Mouse (Mus musculus) neural tube, embryonic 14.5 days (tissue): Measurements from ENCODE around the gene Gmnn. TPM values are rescaled to one million over a fixed set of nuclear protein-coding genes. Genes with fewer than 3 reads are reported as not detected.
A peak's percentile ranks its signal among the peaks of the same experiment; 100 is the strongest.
"Not testable (repeated sequence)": the region's sequence is repeated elsewhere in the genome, so short reads cannot be mapped to it uniquely, and the experiment has no call there.

Experiments
- ATAC-seq: fragments of 200-750 bp; cut with Nextera tagmentation; 2 replicates; pipeline ENCODE4 v1.8.0; 2017; ENCODE audit warnings: low read depth, mild to moderate bottlenecking, moderate TSS enrichment, moderate library complexity
- H3K27ac ChIP-seq: fragments of 300-500 bp; sonication (generic); 2 replicates; pipeline ENCODE4 v1.5.1; 2014; ENCODE audit warnings: low read depth, mild to moderate bottlenecking, control low read depth, low read length, moderate library complexity, mixed read lengths
- H3K27me3 ChIP-seq: fragments of 300-500 bp; sonication (generic); 2 replicates; pipeline ENCODE4 v1.6.1; 2014; ENCODE audit warnings: low read length; ENCODE audit not compliant: control insufficient read depth, insufficient read depth
- H3K36me3 ChIP-seq: fragments of 300-500 bp; sonication (generic); 2 replicates; pipeline ENCODE4 v1.6.1; 2014; ENCODE audit warnings: low read length, mixed read lengths; ENCODE audit not compliant: control insufficient read depth, insufficient read depth
- H3K4me1 ChIP-seq: fragments of 300-500 bp; sonication (generic); 2 replicates; pipeline ENCODE4 v1.6.1; 2014; ENCODE audit warnings: low read length; ENCODE audit not compliant: control insufficient read depth, insufficient read depth
- H3K4me2 ChIP-seq: fragments of 300-500 bp; sonication (generic); 2 replicates; pipeline ENCODE4 v1.6.1; 2014; ENCODE audit warnings: mild to moderate bottlenecking, low read depth, low read length, control low read depth
- H3K4me3 ChIP-seq: fragments of 300-500 bp; sonication (generic); 2 replicates; pipeline ENCODE4 v1.5.1; 2014; ENCODE audit warnings: low read depth, low read length, control low read depth, mixed read lengths
- H3K9ac ChIP-seq: fragments of 300-500 bp; sonication (generic); replicated peaks from 2 replicates; pipeline ENCODE4 v1.6.1; 2014; ENCODE audit warnings: low read depth, mild to moderate bottlenecking, control low read depth, low read length, mixed read lengths
- H3K9me3 ChIP-seq: fragments of 300-500 bp; sonication (generic); 2 replicates; pipeline ENCODE4 v1.6.1; 2016; ENCODE audit warnings: low read length; ENCODE audit not compliant: control insufficient read depth
- WGBS: fragments of 180-500 bp; shearing (Covaris S2); extraction: QIAGEN DNeasy Blood & Tissue Kit; methylation state at CpG from one replicate; pipeline ENCODE4 v1.1.7; 2014; 5-methylcytosine and 5-hydroxymethylcytosine counted together
- polyA plus RNA-seq: library from polyadenylated mRNA; unstranded; fragments of >200 nt; fragmentation: Nextera tagmentation; extraction: Ambion mirVana; gene quantifications from 2 replicates; pipeline ENCODE4 v1.2.1, GENCODE M21; 2014

Gene Gmnn
- polyA plus RNA-seq, 1 experiment from 2014 or later, result 9.9 TPM

DNA sequence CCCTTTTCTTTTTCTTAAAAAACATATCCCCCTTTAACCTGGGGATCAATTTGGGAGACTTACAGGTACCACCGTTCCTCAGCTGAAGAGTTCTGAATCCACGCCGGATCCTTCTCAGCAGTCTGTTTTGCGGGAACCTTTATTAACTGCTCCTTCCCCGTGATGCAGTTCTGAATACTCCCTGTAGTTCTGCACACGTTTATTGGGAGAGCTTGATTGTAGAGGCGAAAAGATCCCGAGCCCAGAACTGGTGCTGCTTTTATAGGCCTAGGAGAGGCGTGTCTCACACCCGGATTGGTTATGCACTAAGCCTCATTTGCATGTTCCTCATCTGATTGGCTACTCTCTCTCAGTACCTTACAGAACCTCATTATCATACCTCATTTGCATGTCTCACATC, 9.8 kb upstream of the Gmnn start:
- not testable (repeated sequence) for H3K9me3 ChIP-seq, H3K27me3 ChIP-seq, H3K36me3 ChIP-seq, H3K9ac ChIP-seq, H3K4me3 ChIP-seq, H3K4me2 ChIP-seq, ATAC-seq, H3K27ac ChIP-seq, H3K4me1 ChIP-seq
- WGBS, result 95% methylated on average over 10 of the region's 10 CpGs

DNA sequence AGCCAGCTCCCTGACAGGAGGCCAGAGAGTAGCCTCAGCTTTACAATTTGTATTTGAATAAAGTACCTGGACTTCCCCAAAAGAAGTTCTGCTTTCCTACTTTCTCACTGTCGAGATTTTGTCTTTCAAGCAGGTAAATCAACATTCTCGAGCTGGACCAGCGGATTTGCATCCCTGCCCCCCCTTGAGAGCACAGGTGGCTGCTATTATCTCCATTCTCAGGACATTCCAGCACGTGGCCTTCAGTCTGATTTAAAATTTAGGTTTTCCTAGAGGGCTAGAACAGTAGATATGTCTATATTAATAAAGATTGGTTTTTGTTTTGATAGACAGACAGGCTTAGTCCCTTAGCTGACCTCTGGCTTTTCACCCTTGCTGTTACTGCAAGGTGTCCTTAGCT, 6.1 kb upstream of the Gmnn start:
- H3K27ac ChIP-seq, H3K4me1 ChIP-seq, H3K27me3 ChIP-seq, ATAC-seq, H3K36me3 ChIP-seq, H3K9me3 ChIP-seq, H3K9ac ChIP-seq, H3K4me2 ChIP-seq, H3K4me3 ChIP-seq: not testable (repeated sequence)
- WGBS, result 81% methylated on average over 4 of the region's 4 CpGs

GRCm38 (mm10) chr13:24762254-24762653, 531 bp upstream of the Gmnn start:
- ATAC-seq, result no peak; the same call in 1 of the 2 replicates
- Histone ChIP-seq H3K36me3 (no peaks in the 10 kb centered on the region), H3K27me3 (no peaks in the 10 kb centered on the region), H3K4me2 (peak overlapping the region; percentile 62), H3K27ac (no peak overlapping the region), H3K4me1 (peaks cover 3% of the 10 kb centered on the region; the same call in 1 of the 2 replicates), H3K9ac (no peak overlapping the region), H3K4me3 (peak overlapping the region; percentile 96), H3K9me3 (no peaks in the 10 kb centered on the region)
- WGBS, result 47% methylated on average over 4 of the region's 4 CpGs

- Histone ChIP-seq H3K27me3 (no peaks in the 10 kb centered on the region), H3K4me3 (peak overlapping the region; percentile 96), H3K36me3 (no peaks in the 10 kb centered on the region), H3K9me3 (no peaks in the 10 kb centered on the region), H3K9ac (no peak overlapping the region; the same call in 1 of the 2 replicates), H3K27ac (no peak overlapping the region), H3K4me1 (peaks cover 3% of the 10 kb centered on the region; the same call in 1 of the 2 replicates), H3K4me2 (peak overlapping the region; percentile 62)
- WGBS, result 5% methylated on average over 10 of the region's 10 CpGs
- no peak for ATAC-seq
These were observed 680 bp downstream of the Gmnn start for GRCm38 (mm10) chr13:24761083-24761402.

DNA sequence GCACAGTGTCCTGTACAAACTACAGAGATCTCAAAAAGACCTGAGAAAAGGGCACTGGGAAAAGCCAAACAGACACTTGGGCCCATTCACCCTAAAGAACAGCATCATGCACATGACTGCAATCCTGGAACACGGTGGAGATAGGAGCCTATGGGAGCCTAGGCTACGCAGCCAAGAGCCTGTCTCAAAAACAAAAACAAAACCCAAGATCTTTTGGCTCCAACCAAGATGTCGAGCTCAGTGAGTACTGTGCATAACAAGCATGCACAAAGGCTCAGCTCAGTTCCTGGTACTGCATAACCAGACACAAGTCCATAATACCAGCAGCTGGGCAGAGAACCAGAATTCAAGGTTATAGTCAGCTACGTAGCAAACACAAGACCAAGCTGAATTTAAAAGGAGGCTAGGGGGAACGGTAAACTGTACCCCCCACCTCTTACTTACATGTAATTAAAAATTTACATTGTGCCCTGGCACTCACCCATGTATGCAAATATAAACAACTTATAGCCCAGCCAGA, 1.3 kb downstream of the Gmnn start:
- H3K4me2 ChIP-seq, result peak overlapping the region; percentile 62; the same call in 1 of the 2 replicates
- ATAC-seq, result no peak
- H3K9me3 ChIP-seq, result no peaks in the 10 kb centered on the region
- peaks cover 3% of the 10 kb centered on the region; the same call in 1 of the 2 replicates for H3K4me1 ChIP-seq
- no peaks in the 10 kb centered on the region for H3K27me3 ChIP-seq
- no peak overlapping the region for H3K27ac ChIP-seq
- H3K36me3 ChIP-seq, result no peaks in the 10 kb centered on the region
- H3K9ac ChIP-seq, result no peak overlapping the region
- 70% methylated on average over 5 of the region's 5 CpGs for WGBS
- no peak overlapping the region for H3K4me3 ChIP-seq

DNA sequence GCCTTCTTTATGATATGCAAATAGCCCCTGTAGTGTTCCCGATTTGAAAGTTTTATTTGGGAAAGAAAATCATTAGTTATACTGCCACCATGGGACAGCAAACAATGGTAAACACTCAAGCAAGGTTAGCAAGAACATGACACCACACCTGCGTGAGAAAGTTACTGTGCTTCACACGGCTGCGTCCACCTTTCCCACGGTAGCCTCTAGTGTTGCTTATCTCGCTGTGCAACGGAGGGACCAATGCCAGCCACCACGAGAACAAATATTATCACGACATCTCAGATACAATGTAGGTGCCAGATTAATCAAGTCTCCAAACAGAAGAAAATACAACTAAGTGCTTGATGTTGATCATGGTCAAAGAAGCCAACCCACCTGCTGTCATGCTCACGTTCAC, 2.3 kb downstream of the Gmnn start:
- WGBS, result 94% methylated on average over 10 of the region's 10 CpGs
- no peak for ATAC-seq
- Histone ChIP-seq H3K4me1 (peaks cover 3% of the 10 kb centered on the region; the same call in 1 of the 2 replicates), H3K36me3 (no peaks in the 10 kb centered on the region), H3K4me2 (no peak overlapping the region), H3K4me3 (no peak overlapping the region), H3K27ac (no peak overlapping the region), H3K27me3 (no peaks in the 10 kb centered on the region), H3K9me3 (no peaks in the 10 kb centered on the region), H3K9ac (no peak overlapping the region)

- ATAC-seq, result no peak
- Histone ChIP-seq H3K9ac (no peak overlapping the region), H3K27ac (no peak overlapping the region), H3K4me1 (peaks cover 3% of the 10 kb centered on the region; the same call in 1 of the 2 replicates), H3K4me3 (no peak overlapping the region), H3K36me3 (no peaks in the 10 kb centered on the region), H3K9me3 (no peaks in the 10 kb centered on the region), H3K4me2 (no peak overlapping the region), H3K27me3 (no peaks in the 10 kb centered on the region)
- 86% methylated on average over 12 of the region's 12 CpGs for WGBS
These were observed 3.7 kb downstream of the Gmnn start for GRCm38 (mm10) chr13:24757820-24758564.

DNA sequence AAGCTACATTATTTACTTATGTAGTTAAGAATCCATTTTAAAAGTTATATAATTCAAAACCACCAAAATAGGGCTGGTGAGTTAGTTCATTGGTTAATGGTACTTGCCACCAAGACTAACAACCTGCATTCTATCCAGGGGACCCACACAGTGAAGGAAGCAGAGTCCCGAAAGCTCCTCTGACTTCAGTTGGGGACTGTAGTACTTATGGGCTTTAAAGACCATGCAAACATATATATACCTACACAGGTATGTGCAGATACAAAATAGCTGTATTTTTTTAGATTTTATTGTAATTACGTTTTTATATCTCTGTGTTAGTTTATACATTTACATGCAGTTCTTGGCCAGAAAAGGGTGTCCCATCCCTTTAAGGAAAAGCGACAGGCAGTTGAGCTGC, 5.0 kb downstream of the Gmnn start:
- Histone ChIP-seq H3K4me3 (no peak overlapping the region), H3K9ac (no peak overlapping the region), H3K4me1 (peaks cover 3% of the 10 kb centered on the region; the same call in 1 of the 2 replicates), H3K36me3 (no peaks in the 10 kb centered on the region), H3K27me3 (no peaks in the 10 kb centered on the region), H3K4me2 (no peak overlapping the region), H3K9me3 (no peaks in the 10 kb centered on the region), H3K27ac (no peak overlapping the region)
- ATAC-seq, result no peak
- 96% methylated on average over 3 of the region's 3 CpGs for WGBS

- Histone ChIP-seq H3K27ac (no peak overlapping the region), H3K4me2 (no peak overlapping the region), H3K9me3 (no peaks in the 10 kb centered on the region), H3K27me3 (no peaks in the 10 kb centered on the region), H3K4me3 (no peak overlapping the region), H3K4me1 (no peaks in the 10 kb centered on the region), H3K36me3 (no peaks in the 10 kb centered on the region), H3K9ac (no peak overlapping the region)
- WGBS, result 95% methylated on average over 8 of the region's 8 CpGs
- ATAC-seq, result no peak
These were observed 10.3 kb downstream of the Gmnn start for GRCm38 (mm10) chr13:24751396-24751795.
